Mouse (Mus musculus) adrenal gland, adult (tissue): Measurements from ENCODE around the gene Chst5.

Source experiments
- DNase-seq, 2 experiments: peaks; one replicate each; pipeline ENCODE4 v3.0.0; 2022 to 2023; ENCODE audit warnings: low spot score in 1 of 2; ENCODE audit not compliant: inconsistent age in 2 of 2

The Chst5 gene

GRCm38 (mm10) chr8:111931721-111932120 lies 21.5 kb upstream of the Chst5 start:
- DNase-seq: no peak

- no peak for DNase-seq
Measured at GRCm38 (mm10) chr8:111929648-111930344, 19.5 kb upstream of the Chst5 start.

- no peak for DNase-seq
Measured at GRCm38 (mm10) chr8:111924976-111925375, 14.7 kb upstream of the Chst5 start.

- DNase-seq: peak; percentile 65 to 89
Measured at GRCm38 (mm10) chr8:111923383-111923804, 13.1 kb upstream of the Chst5 start.

- no peak for DNase-seq
Measured at GRCm38 (mm10) chr8:111920971-111921370, 10.7 kb upstream of the Chst5 start.

- DNase-seq: no peak
Measured at GRCm38 (mm10) chr8:111919663-111920062, 9.4 kb upstream of the Chst5 start.

- no peak for DNase-seq
Measured at GRCm38 (mm10) chr8:111912860-111913432, 2.7 kb upstream of the Chst5 start.

- DNase-seq: no peak
Measured at GRCm38 (mm10) chr8:111911572-111911971, 1.3 kb upstream of the Chst5 start.

GRCm38 (mm10) chr8:111905500-111906121 lies 4.6 kb downstream of the Chst5 start:
- no peak for DNase-seq

GRCm38 (mm10) chr8:111902080-111902479 lies 8.2 kb downstream of the Chst5 start:
- DNase-seq: no peak

- no peak for DNase-seq
Measured at GRCm38 (mm10) chr8:111898586-111898985, 11.7 kb downstream of the Chst5 start.

- DNase-seq: no peak
Measured at GRCm38 (mm10) chr8:111894955-111895354, 15.3 kb downstream of the Chst5 start.

GRCm38 (mm10) chr8:111892615-111893014 lies 17.6 kb downstream of the Chst5 start:
- DNase-seq: no peak

GRCm38 (mm10) chr8:111891983-111892382 lies 18.3 kb downstream of the Chst5 start:
- DNase-seq: no peak

GRCm38 (mm10) chr8:111890911-111891303 lies 19.3 kb downstream of the Chst5 start:
- no peak for DNase-seq

GRCm38 (mm10) chr8:111889931-111890910 lies 20.0 kb downstream of the Chst5 start:
- DNase-seq: no peak

- no peak for DNase-seq
Measured at GRCm38 (mm10) chr8:111888091-111888650, 22.1 kb downstream of the Chst5 start.

- DNase-seq: no peak
Measured at GRCm38 (mm10) chr8:111887479-111887878, 22.8 kb downstream of the Chst5 start.

- DNase-seq: no peak
Measured at GRCm38 (mm10) chr8:111883615-111884014, 26.6 kb downstream of the Chst5 start.

- DNase-seq: peak; percentile 32 to 79
Measured at GRCm38 (mm10) chr8:111881591-111881990, 28.7 kb downstream of the Chst5 start.

- peak in 1 of 2 experiments; percentile 38 for DNase-seq
Measured at GRCm38 (mm10) chr8:111877711-111878110, 32.5 kb downstream of the Chst5 start.
